Mouse (Mus musculus) forebrain, postnatal 0 days (tissue): ENCODE results near the gene Ccnf. TPM values are rescaled to one million over a fixed set of nuclear protein-coding genes. Genes with fewer than 3 reads are reported as not detected.

Source experiments
- ATAC-seq: fragments of 200-750 bp; cut with Nextera tagmentation; 2 replicates; pipeline ENCODE4 v1.8.0; 2017; ENCODE audit warnings: mild to moderate bottlenecking, moderate library complexity
- DNase-seq: peaks from one replicate; pipeline ENCODE4 v3.0.0-alpha.2; 2015
- H3K27ac ChIP-seq: fragments of 300-500 bp; sonication (generic); 2 replicates; pipeline ENCODE4 v1.5.1; 2014; ENCODE audit warnings: low read depth, mild to moderate bottlenecking, antibody characterized with exemption, low read length, moderate library complexity, mixed read lengths
- H3K27me3 ChIP-seq: fragments of 300-500 bp; sonication (generic); 2 replicates; pipeline ENCODE4 v1.6.1; 2014; ENCODE audit warnings: mild to moderate bottlenecking, low read length, mixed read lengths; ENCODE audit not compliant: insufficient read depth
- H3K36me3 ChIP-seq: fragments of 300-500 bp; sonication (generic); 2 replicates; pipeline ENCODE4 v1.6.1; 2014; ENCODE audit warnings: mild to moderate bottlenecking, moderate library complexity; ENCODE audit not compliant: insufficient read depth
- H3K4me1 ChIP-seq: fragments of 300-500 bp; sonication (generic); 2 replicates; pipeline ENCODE4 v1.6.1; 2014; ENCODE audit warnings: antibody characterized with exemption; ENCODE audit not compliant: insufficient read depth
- H3K4me2 ChIP-seq: fragments of 300-500 bp; sonication (generic); 2 replicates; pipeline ENCODE4 v1.6.1; 2014; ENCODE audit warnings: low read depth, mild to moderate bottlenecking, moderate library complexity
- H3K4me3 ChIP-seq: fragments of 300-500 bp; sonication (generic); 2 replicates; pipeline ENCODE4 v1.5.1; 2014; ENCODE audit warnings: low read depth, low read length, mixed read lengths
- H3K9ac ChIP-seq: fragments of 300-500 bp; sonication (generic); 2 replicates; pipeline ENCODE4 v1.6.1; 2014; ENCODE audit warnings: mild to moderate bottlenecking
- H3K9me3 ChIP-seq: fragments of 300-500 bp; sonication (generic); 2 replicates; pipeline ENCODE4 v1.6.1; 2016; ENCODE audit warnings: low read length
- CTCF ChIP-seq: sonication (generic); IDR thresholded peaks from 2 replicates; pipeline ENCODE4 v1.5.1; 2016; ENCODE audit warnings: antibody characterized with exemption, control low read depth, low read depth
- WGBS: fragments of 180-500 bp; shearing (Covaris S2); extraction: QIAGEN DNeasy Blood & Tissue Kit; methylation state at CpG from one replicate; pipeline ENCODE4 v1.1.7; 2014; 5-methylcytosine and 5-hydroxymethylcytosine counted together
- polyA plus RNA-seq: library from polyadenylated mRNA; unstranded; fragments of >200 nt; fragmentation: Nextera tagmentation; extraction: Ambion mirVana; gene quantifications from 2 replicates; pipeline ENCODE4 v1.2.1, GENCODE M21; 2015
- total RNA-seq: library from RNA; depleted of rRNA; stranded (reverse); fragments of >200 nt; gene quantifications from 2 replicates; pipeline ENCODE4 v1.2.3, GENCODE M21; 2014

Ccnf gene
- total and polyA plus RNA-seq, 2 experiments from 2014 or later, result 6.9 to 7.4 TPM

GRCm38 (mm10) chr17:24248641-24249040 lies 2.6 kb downstream of the Ccnf start:
- WGBS, result 97% methylated on average over 2 of the region's 2 CpGs
- no peak for ATAC-seq

GRCm38 (mm10) chr17:24244061-24244460 lies 7.2 kb downstream of the Ccnf start:
- Histone ChIP-seq H3K9ac (no peak overlapping the region), H3K9me3 (no peaks in the 10 kb centered on the region), H3K4me2 (no peak overlapping the region), H3K4me3 (no peak overlapping the region), H3K27ac (no peak overlapping the region), H3K4me1 (no peaks in the 10 kb centered on the region), H3K27me3 (no peaks in the 10 kb centered on the region), H3K36me3 (peaks cover 47% of the 10 kb centered on the region)
- DNase-seq, result no peak
- no peak for ATAC-seq
- 98% methylated on average over 8 of the region's 8 CpGs for WGBS
- TF ChIP-seq CTCF, result no peak

More at GRCm38 (mm10) chr17:24248641-24249040, 2.6 kb downstream of the Ccnf start:
- Histone ChIP-seq H3K4me1 (0 out of 2 replicates have a peak, but pooled peaks cover 7% of the 10 kb centered on the region), H3K27ac (no peak overlapping the region), H3K4me2 (no peak overlapping the region), H3K36me3 (peaks cover 20% of the 10 kb centered on the region), H3K9me3 (no peaks in the 10 kb centered on the region), H3K9ac (no peak overlapping the region), H3K4me3 (no peak overlapping the region), H3K27me3 (no peaks in the 10 kb centered on the region)
- peak; percentile 37 for TF ChIP-seq CTCF
- no peak for DNase-seq

DNA sequence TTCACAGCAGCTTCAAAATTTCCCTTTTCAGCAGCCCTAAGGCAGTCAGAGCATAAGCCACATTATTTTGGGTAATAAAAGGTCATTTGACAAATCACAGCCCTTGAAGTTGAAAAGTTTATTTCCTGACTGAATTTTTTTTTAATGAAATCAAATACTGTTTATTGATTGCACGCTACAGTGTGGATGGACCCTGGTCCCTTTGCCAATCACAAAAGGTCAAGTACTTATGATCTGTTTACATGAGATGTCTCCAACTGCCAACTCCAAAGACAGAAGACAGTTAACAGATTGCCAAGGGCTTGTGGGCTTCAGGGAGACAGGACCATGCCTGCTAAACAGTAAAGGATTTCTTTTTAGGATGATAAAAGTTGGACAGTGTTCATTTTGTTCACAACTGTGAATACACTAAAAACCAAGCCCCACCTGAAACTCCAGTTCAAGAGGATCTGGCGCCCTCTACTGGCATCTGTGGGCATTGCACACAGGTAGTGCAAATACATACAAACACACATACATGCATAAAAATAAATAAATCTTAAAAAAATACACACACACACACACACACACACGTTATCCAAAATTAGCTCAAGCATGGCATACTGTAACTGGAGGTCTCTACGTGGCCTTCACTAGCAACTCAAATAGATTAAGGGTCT lies 7.8 kb downstream of the Ccnf start:
- no peaks in the 10 kb centered on the region for H3K9me3 ChIP-seq
- DNase-seq (peak; percentile 36), ATAC-seq (no peak)
- peaks cover 47% of the 10 kb centered on the region for H3K36me3 ChIP-seq
- H3K27ac ChIP-seq, result no peak overlapping the region
- no peak overlapping the region for H3K4me3 ChIP-seq
- TF ChIP-seq CTCF, result peak; percentile 72
- H3K4me2 ChIP-seq, result no peak overlapping the region
- H3K27me3 ChIP-seq, result no peaks in the 10 kb centered on the region
- no peak overlapping the region for H3K9ac ChIP-seq
- WGBS, result 89% methylated on average over 4 of the region's 4 CpGs
- no peaks in the 10 kb centered on the region for H3K4me1 ChIP-seq

DNA sequence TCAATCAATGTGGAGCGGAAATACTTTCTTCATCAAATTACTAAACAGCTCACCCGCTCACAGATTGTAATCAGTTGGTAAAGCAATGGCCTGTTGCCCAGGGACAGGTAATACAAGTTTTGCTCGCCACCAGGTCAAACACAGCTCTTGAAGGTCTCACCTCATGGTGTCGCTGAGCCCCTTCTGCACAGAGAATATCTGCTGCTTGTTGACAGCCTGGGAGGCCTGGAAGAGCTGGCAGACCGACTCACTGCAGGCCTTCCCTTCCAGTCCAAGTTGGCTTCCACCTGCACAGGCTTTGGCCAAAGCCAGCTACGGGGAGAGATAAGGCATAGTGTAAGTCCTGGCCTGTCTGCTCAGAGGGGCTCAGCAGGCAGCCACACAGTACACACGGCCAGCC lies 14.4 kb downstream of the Ccnf start:
- Histone ChIP-seq H3K4me3 (no peak overlapping the region), H3K9ac (no peak overlapping the region), H3K27me3 (no peaks in the 10 kb centered on the region), H3K9me3 (no peaks in the 10 kb centered on the region), H3K36me3 (peaks cover 44% of the 10 kb centered on the region), H3K27ac (no peak overlapping the region), H3K4me2 (no peak overlapping the region), H3K4me1 (no peaks in the 10 kb centered on the region)
- ATAC-seq (no peak), DNase-seq (no peak)
- TF ChIP-seq CTCF, result no peak
- 93% methylated on average over 7 of the region's 7 CpGs for WGBS

DNA sequence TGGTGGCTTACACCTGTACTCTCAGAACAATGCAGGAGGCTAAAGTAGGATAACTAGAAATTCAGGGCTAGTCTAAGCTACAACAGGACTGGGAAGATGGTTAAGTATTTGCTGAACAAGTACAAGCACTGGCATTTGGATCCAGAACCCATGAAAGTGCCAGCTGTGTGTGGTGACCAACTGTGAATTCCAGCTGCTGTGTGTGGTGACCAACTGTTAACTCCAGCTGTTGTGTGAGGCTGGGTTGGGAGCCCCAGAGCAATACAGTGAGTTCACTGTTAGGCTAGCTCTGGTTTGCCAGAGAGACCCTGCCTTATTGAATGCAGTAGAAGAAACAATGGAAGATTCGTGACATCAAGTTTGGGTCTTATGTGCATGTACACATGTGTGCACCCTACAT lies 14.8 kb downstream of the Ccnf start:
- WGBS, result 100% methylated on average over 1 of the region's 1 CpGs
- H3K4me1 ChIP-seq, result no peaks in the 10 kb centered on the region
- H3K4me2 ChIP-seq, result no peak overlapping the region
- H3K36me3 ChIP-seq, result peaks cover 43% of the 10 kb centered on the region
- no peak overlapping the region for H3K9ac ChIP-seq
- no peaks in the 10 kb centered on the region for H3K27me3 ChIP-seq
- DNase-seq, result no peak
- no peak overlapping the region for H3K27ac ChIP-seq
- no peaks in the 10 kb centered on the region for H3K9me3 ChIP-seq
- no peak overlapping the region for H3K4me3 ChIP-seq
- TF ChIP-seq CTCF, result no peak
- ATAC-seq, result no peak

DNA sequence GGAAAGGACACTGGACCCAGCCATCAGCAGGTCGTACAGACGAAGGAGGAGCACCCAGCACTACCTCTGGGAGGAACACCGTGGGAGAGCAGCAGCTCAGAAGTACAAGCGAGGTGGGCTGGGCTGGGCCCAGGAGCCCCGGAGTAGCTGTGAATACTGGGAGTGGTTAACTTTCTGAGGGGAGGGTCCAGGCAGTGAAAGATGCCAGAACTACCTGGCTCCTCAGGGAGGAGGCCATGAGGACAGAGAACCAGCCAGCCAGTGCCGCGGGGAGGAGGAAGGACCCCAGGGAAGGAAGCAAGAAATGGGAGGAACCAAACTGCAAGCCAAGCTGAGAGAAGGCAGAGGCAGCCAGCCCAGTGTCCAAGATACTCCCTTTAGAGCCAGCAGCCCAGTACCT lies 23.3 kb downstream of the Ccnf start:
- DNase-seq, result no peak
- TF ChIP-seq CTCF, result no peak
- Histone ChIP-seq H3K27me3 (no peaks in the 10 kb centered on the region), H3K27ac (no peak overlapping the region), H3K4me2 (no peak overlapping the region), H3K4me1 (no peaks in the 10 kb centered on the region), H3K9ac (no peak overlapping the region), H3K9me3 (no peaks in the 10 kb centered on the region), H3K4me3 (no peak overlapping the region), H3K36me3 (peaks cover 33% of the 10 kb centered on the region)
- no peak for ATAC-seq
- WGBS, result 95% methylated on average over 7 of the region's 7 CpGs

DNA sequence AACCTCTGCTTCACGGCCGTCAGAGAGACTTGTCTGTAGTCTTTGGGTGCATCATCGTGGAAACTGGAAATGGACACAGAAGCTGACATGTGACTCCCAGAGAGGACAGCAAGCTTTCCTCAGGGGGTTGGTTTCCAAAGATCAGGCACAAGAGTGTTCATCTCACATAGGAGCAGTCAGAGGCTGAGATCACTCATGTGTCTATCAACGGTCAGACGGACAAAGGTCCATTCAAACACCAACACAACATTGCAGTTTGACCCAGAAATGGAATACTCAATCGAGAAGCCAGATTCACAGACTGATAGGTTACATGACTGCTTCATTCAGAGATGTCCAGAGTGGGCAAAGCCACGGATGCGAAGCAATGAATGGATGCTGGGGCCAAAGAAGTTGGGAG lies 24.6 kb downstream of the Ccnf start:
- 92% methylated on average over 8 of the region's 8 CpGs for WGBS
- H3K4me3 ChIP-seq, result no peak overlapping the region
- ATAC-seq (no peak), DNase-seq (no peak)
- H3K4me2 ChIP-seq, result no peak overlapping the region
- peaks cover 28% of the 10 kb centered on the region for H3K36me3 ChIP-seq
- no peak for TF ChIP-seq CTCF
- no peak overlapping the region for H3K9ac ChIP-seq
- no peak overlapping the region for H3K27ac ChIP-seq
- H3K9me3 ChIP-seq, result no peaks in the 10 kb centered on the region
- H3K27me3 ChIP-seq, result no peaks in the 10 kb centered on the region
- H3K4me1 ChIP-seq, result no peaks in the 10 kb centered on the region

- no peak overlapping the region for H3K4me2 ChIP-seq
- peaks cover 28% of the 10 kb centered on the region for H3K36me3 ChIP-seq
- WGBS, result 96% methylated on average over 5 of the region's 5 CpGs
- no peak overlapping the region for H3K9ac ChIP-seq
- 0 out of 2 replicates have a peak, but pooled peaks cover 3% of the 10 kb centered on the region for H3K4me1 ChIP-seq
- DNase-seq (no peak), ATAC-seq (no peak)
- no peaks in the 10 kb centered on the region for H3K9me3 ChIP-seq
- no peaks in the 10 kb centered on the region for H3K27me3 ChIP-seq
- no peak overlapping the region for H3K4me3 ChIP-seq
- TF ChIP-seq CTCF, result no peak
- H3K27ac ChIP-seq, result no peak overlapping the region
Observed at GRCm38 (mm10) chr17:24225851-24226250, 25.4 kb downstream of the Ccnf start.
